Comparison of ENCODE assay signal across 25 mouse cellular contexts in the genomic region with DNA sequence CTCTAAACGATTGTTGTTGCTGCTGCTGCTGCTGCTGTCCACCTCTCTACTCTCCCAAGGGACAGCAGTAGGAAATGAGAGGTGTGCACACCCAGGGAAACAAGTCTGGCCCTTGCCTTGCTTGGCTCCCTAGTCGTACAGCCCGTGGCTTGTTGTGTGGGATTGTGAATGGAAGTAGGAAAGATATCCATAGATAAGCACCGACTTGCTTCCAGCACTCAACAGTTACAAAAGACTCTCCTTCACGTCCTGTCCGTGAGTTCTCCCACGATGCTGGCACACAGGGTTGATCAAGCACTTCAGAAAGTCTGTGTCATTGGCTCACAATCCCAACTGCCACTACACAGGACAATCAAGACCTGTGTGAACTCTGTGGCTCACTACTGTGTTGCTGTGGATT.
DNase-seq lines count a peak whose midpoint lies in the region; ATAC-seq and TF ChIP-seq lines count a peak whose summit lies in the region.
"Had no signal": no experiment of that assay in that cellular context is flagged by ENCODE, and none has a peak within 500 bp of the region (broad histone marks: within the 10 kb centered on the region; RNA-seq: fewer than 3 reads in every experiment).

No protein-coding gene starts in this region.

- H3K4me3 ChIP-seq in intestine, embryonic 15.5 days (replicated peaks), result no peak overlapping the region
- no peak overlapping the region for H3K4me3 ChIP-seq in intestine, postnatal 0 days (ENCODE audit: low read depth, low read length)
- H3K4me3 ChIP-seq in intestine, embryonic 16.5 days (ENCODE audit: low read length), result no peak overlapping the region
- no peak overlapping the region for H3K4me3 ChIP-seq in kidney, adult 2 months (ENCODE audit: insufficient read depth, low read depth, low read length)
- H3K4me3 ChIP-seq: embryonic facial prominence, embryonic 10.5 days; embryonic facial prominence, embryonic 12.5 days; forebrain, embryonic 10.5 days; forebrain, embryonic 12.5 days had no signal

- TF ChIP-seq POLR2A in kidney, adult 2 months (IDR thresholded peaks at IDR 0.05; ENCODE audit: low read depth, low read length), result no peak

- H3K9me3 ChIP-seq in intestine, embryonic 15.5 days, result no peaks in the 10 kb centered on the region
- H3K9me3 ChIP-seq in intestine, postnatal 0 days (ENCODE audit: control insufficient read depth), result no peaks in the 10 kb centered on the region
- no peaks in the 10 kb centered on the region for H3K9me3 ChIP-seq in intestine, embryonic 16.5 days (ENCODE audit: control insufficient read depth, low read length)
- H3K9me3 ChIP-seq: embryonic facial prominence, embryonic 10.5 days; embryonic facial prominence, embryonic 12.5 days; forebrain, embryonic 10.5 days; forebrain, embryonic 12.5 days had no signal

- H3K9ac ChIP-seq in intestine, embryonic 15.5 days, result no peak overlapping the region
- H3K9ac ChIP-seq in intestine, postnatal 0 days (ENCODE audit: low read depth, low read length), result no peak overlapping the region
- no peak overlapping the region for H3K9ac ChIP-seq in intestine, embryonic 16.5 days (ENCODE audit: low read depth, low read length)
- H3K9ac ChIP-seq: embryonic facial prominence, embryonic 12.5 days; forebrain, embryonic 12.5 days had no signal

- WGBS in intestine, embryonic 15.5 days, result 70% methylated on average over 7 of the region's 7 CpGs
- 61% methylated on average over 7 of the region's 7 CpGs for WGBS in intestine, postnatal 0 days
- WGBS in intestine, embryonic 16.5 days, result 75% methylated on average over 7 of the region's 7 CpGs
- WGBS in kidney, adult 2 months, result 79% methylated on average over 7 of the region's 7 CpGs

- H3K36me3 ChIP-seq in intestine, embryonic 15.5 days, result no peaks in the 10 kb centered on the region
- H3K36me3 ChIP-seq in intestine, postnatal 0 days (ENCODE audit: control insufficient read depth, insufficient read depth), result no peaks in the 10 kb centered on the region
- no peaks in the 10 kb centered on the region for H3K36me3 ChIP-seq in intestine, embryonic 16.5 days (ENCODE audit: control insufficient read depth, insufficient read depth, low read length)
- no peaks in the 10 kb centered on the region for H3K36me3 ChIP-seq in kidney, adult 2 months (ENCODE audit: control insufficient read depth, insufficient read depth, low read length)
- H3K36me3 ChIP-seq: embryonic facial prominence, embryonic 10.5 days; embryonic facial prominence, embryonic 12.5 days; forebrain, embryonic 10.5 days; forebrain, embryonic 12.5 days; G1E had no signal

- no peak for TF ChIP-seq CTCF in intestine, postnatal 0 days (IDR thresholded peaks at IDR 0.05; ENCODE audit: low read depth)
- TF ChIP-seq CTCF in kidney, adult 2 months (conservative IDR thresholded peaks at IDR 0.05; ENCODE audit: insufficient read depth, insufficient read length, low read depth, low read length), result no peak

- peak; percentile 66 for DNase-seq in fat pad, adult 2 months (ENCODE audit: extremely low read depth, low read depth, low spot score)
- DNase-seq in kidney, adult 2 months, result no peak
- no peak for DNase-seq in adrenal gland, adult (ENCODE audit: inconsistent age in 2 of 2, low spot score in 1 of 2)
- DNase-seq: adrenal gland, adult 2 months; adrenal gland, postnatal 10 days; adrenal gland, postnatal 25 days; B cell, adult 2 months; cerebellum, adult 11 months; cerebellum, adult 18-20 months; cerebellum, adult 8-10 months; cerebellum, postnatal 10 days; cerebellum, postnatal 25 days had no signal

- H3K4me2 ChIP-seq in intestine, embryonic 15.5 days (replicated peaks), result no peak overlapping the region
- H3K4me2 ChIP-seq in intestine, postnatal 0 days (replicated peaks; ENCODE audit: low read depth), result no peak overlapping the region
- H3K4me2 ChIP-seq in intestine, embryonic 16.5 days (ENCODE audit: low read depth, low read length), result no peak overlapping the region
- H3K4me2 ChIP-seq: embryonic facial prominence, embryonic 12.5 days; forebrain, embryonic 12.5 days had no signal

- ATAC-seq in intestine, embryonic 15.5 days, result 0 out of 2 replicates have a peak, but pooled peaks have one; percentile 16
- no peak for ATAC-seq in intestine, postnatal 0 days
- ATAC-seq in intestine, embryonic 16.5 days, result no peak
- ATAC-seq: activated CD4-positive, CD25-positive, alpha-beta regulatory T cell, adult 4 months; CD4-positive, CD25-positive, alpha-beta regulatory T cell, adult 4 months; forebrain, embryonic 14.5 days; forebrain, embryonic 16.5 days; Patski had no signal

- H3K4me1 ChIP-seq in intestine, embryonic 15.5 days (replicated peaks), result 0 out of 2 replicates have a peak, but pooled peaks cover 2% of the 10 kb centered on the region
- H3K4me1 ChIP-seq in intestine, postnatal 0 days (replicated peaks; ENCODE audit: control insufficient read depth, insufficient read depth, low read length), result no peaks in the 10 kb centered on the region
- no peaks in the 10 kb centered on the region for H3K4me1 ChIP-seq in intestine, embryonic 16.5 days (ENCODE audit: control insufficient read depth, insufficient read depth, low read length)
- no peaks in the 10 kb centered on the region for H3K4me1 ChIP-seq in kidney, adult 2 months (ENCODE audit: control insufficient read depth, insufficient read depth, low read length)
- H3K4me1 ChIP-seq: embryonic facial prominence, embryonic 12.5 days had no signal

- no peak overlapping the region for H3K27ac ChIP-seq in intestine, embryonic 15.5 days
- H3K27ac ChIP-seq in intestine, postnatal 0 days (ENCODE audit: low read depth, low read length), result no peak overlapping the region
- 0 out of 2 replicates have a peak overlapping the region, but pooled peaks have one; percentile 11 for H3K27ac ChIP-seq in intestine, embryonic 16.5 days (ENCODE audit: low read length)
- H3K27ac ChIP-seq in kidney, adult 2 months (ENCODE audit: insufficient read depth, low read depth, low read length), result no peak overlapping the region
- H3K27ac ChIP-seq: embryonic facial prominence, embryonic 10.5 days; embryonic facial prominence, embryonic 12.5 days; forebrain, embryonic 10.5 days; forebrain, embryonic 12.5 days had no signal

- no peaks in the 10 kb centered on the region for H3K27me3 ChIP-seq in intestine, embryonic 15.5 days (replicated peaks)
- no peaks in the 10 kb centered on the region for H3K27me3 ChIP-seq in intestine, postnatal 0 days (replicated peaks; ENCODE audit: control insufficient read depth, insufficient read depth, low read length)
- no peaks in the 10 kb centered on the region; the same call in 1 of the 2 replicates for H3K27me3 ChIP-seq in intestine, embryonic 16.5 days (replicated peaks; ENCODE audit: control insufficient read depth, insufficient read depth, low read length)
- H3K27me3 ChIP-seq in kidney, adult 2 months (replicated peaks; ENCODE audit: control insufficient read depth, insufficient read depth, low read length), result no peaks in the 10 kb centered on the region
